Mouse (Mus musculus) embryo, embryonic 11 days (tissue): ENCODE results near the gene Cox15.

Experiments
- DNase-seq: peaks from one replicate; pipeline ENCODE4 v3.0.0-alpha.2; 2015

Gene Cox15

DNA sequence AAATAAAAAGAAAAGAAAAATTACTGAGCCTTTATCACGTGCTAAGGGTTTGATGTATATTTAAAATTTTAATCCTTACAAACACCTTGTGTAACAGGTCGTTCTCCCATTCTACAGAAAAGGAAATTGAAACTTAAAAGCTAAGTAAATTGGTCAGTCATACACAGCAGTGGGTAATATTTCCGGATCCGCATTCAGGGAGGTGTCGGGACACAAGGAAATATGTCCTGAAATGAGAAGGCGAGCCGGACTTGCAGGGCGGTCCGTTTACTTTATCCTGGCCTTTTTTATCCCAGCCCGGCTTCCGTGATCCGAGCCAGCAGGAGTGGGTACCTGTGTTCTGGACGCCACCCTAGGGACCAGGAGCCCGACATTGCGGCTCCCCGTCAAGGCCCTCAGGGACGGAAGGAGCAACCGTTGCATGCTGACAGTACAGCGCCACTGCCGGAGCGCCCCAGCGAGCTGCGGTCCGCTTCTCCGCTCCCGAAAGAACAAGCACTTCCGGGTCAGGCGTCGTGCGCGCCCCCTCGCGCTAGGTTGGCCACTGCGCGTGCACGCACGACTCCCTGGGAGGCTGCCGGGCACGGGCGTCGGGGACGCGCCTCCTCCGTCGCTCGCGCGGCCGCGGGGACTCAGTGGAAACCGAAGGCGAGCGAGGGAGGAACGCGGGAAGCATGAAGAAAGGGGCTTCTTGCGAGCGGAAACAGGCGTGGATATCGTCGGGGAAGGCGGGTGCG, at the start of gene Cox15, which contains the start of gene Cutc:
Cox15 (minus strand) TSS at position 512 of the 737 bp plus-strand sequence.
Cutc (plus strand) TSS at position 508 of the 737 bp plus-strand sequence.
- DNase-seq = peak; percentile 99

- DNase-seq = no peak
Observed at GRCm38 (mm10) chr19:43801427-43802051, 48.7 kb upstream of the Cox15 start.

GRCm38 (mm10) chr19:43797216-43797615, 44.4 kb upstream of the Cox15 start:
- no peak for DNase-seq

DNA sequence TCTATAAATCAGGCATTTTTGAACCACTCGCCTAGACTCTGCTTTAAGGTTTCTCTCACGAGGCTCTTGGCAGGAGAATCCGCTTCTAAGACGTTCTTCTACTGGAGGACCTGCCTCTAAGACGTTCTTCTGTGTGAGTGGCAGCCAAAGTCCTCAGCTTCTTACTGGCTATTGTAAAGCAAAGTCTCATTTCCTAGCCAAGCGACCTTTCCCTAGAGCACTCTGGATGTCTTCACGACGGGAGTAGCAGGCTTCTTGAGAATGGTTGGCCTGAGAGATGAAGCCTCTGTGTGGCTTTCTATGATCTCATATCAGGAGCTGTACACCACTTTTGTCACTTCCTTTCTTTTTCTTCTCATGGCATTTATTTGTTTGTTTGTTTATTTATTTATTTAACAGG, 42.7 kb upstream of the Cox15 start:
- DNase-seq = no peak

GRCm38 (mm10) chr19:43793951-43794350, 41.2 kb upstream of the Cox15 start:
- no peak for DNase-seq

DNA sequence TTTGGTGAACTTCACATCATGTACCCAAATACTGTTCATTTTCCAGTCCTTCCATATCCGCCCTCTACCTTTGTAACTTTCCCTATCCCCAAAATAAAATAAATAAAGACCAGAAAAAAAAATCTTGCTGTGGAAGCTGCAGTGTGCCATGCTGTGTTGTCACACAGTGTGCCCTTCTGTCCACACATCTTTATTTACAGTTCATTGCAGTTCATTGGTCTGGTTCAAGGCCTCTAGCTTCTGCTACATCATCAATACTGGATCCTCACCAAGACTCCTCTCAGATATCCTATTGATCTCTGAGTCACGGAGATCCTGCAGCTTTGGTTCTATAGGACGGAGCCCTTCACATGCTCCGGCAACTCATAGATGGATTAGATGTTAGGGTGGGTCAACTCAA, 39.7 kb upstream of the Cox15 start:
- no peak for DNase-seq

GRCm38 (mm10) chr19:43789817-43790216, 37.0 kb upstream of the Cox15 start:
- no peak for DNase-seq

DNA sequence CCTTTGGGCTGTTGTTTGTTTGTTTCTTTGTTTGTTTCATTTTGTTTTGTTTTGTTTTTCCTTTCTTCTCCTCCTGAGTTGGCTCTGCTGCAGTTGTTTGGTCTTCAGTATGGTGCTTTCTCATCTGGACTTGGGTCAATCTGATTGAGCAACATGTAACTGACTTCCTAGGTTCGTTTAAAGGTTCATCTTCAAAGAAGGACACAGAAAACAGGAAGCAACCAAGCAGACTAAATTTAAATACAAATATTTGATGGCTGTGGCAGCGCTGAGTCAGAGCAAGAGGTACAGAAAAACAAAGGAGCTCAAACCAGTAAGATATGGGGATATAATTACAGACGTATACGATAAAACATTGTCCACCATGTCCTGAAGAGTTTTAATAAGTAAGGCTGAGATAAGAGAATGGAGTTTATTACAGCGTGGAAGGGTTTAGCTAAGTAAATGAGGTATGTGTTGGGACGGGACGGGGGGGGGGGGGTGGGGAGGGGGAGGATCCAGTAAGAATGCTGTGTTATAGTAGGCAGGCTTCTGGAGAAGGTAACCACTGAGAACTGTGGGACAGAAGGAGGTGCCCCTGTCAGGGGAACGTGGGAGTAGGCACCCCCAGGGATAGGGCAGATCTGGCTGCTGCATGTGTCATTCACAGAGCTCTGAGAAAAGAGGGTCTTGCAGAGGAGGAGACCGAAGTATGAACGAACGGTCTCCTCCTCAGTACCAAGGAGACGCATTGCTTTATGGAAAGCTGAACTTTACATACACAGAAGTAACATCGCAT, 33.6 kb upstream of the Cox15 start:
- DNase-seq = no peak

DNA sequence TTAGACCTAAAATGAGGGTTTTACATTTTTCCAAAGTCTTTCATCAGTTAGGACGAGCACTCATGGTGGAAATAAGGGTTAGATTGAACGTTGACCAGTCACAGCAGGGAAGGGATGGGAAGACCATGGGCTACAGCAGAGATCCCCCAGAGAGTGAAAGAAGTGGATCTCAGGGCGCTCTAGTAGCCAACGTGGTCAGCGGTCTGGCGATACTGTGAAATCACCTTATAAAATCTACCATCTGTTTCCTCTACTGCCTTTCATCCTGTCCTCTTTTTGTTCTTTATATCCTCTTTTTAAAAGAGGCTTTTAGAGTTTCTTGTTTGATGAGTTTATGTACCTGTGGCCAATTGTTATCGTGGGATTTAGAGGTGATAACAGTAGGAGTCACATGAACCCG, 32.0 kb upstream of the Cox15 start:
- no peak for DNase-seq

DNA sequence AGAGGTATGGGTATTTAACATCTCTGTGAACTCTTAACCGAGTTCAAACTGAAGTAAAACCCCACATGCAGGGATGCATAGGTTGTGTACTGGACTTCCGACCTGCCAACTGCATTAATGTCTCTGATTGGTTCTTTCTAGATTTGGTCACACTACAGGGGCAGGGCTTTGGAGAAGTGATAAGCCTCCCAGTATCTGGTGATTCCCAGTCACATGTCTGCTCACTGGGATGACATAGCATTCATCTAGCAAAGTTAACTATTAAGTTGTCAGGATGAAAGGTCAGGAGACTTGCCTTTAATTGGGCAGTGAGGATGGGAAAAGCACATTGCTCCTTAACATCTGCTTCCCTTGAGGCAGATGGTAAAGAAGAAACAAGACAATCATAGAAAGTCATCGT, 29.2 kb upstream of the Cox15 start, which contains the start of gene Abcc2:
Abcc2 (plus strand) TSS at position 213 of the 400 bp plus-strand sequence.
- DNase-seq = no peak

- DNase-seq = no peak
Observed at GRCm38 (mm10) chr19:43780391-43780790, 27.6 kb upstream of the Cox15 start.

DNA sequence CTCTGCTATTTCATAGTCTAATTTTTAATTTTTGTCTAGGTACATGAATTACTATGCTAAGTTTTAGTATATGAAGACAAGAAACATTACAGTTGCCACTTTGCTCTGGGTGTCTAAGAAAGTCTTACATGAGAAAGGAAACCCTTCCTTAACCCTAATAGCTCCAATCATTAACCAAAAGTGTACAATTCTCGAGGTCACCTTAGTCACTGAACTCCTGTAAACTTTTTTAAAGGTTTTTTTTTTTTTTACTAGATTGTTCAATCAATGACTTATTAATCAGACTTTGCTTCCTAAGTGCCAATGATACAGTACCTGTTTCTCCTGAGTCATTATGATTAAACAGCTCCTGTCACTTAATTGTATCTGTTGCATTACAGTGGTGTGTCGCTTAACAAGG, 24.5 kb upstream of the Cox15 start:
- no peak for DNase-seq

DNA sequence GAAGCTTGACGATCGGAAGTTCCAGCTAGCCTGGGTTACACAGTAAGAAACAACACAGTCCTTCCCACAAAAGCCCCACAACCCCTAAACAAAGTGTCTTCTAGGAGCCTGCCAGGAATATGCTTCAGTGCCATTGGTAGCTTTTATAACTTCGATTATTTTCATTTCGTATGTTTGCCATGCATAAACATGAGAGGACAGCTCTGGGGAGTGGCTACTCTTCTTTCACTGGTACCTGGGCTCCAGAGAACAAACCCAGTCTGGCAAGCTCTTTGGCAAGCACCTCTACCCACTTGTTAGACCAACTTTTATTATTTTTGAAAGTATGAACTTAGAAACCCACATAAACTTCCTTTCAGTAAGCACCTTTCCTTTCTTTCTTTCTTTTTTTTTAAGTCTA, 23.8 kb upstream of the Cox15 start:
- no peak for DNase-seq

- DNase-seq = no peak
Observed at GRCm38 (mm10) chr19:43775433-43775832, 22.6 kb upstream of the Cox15 start.

DNA sequence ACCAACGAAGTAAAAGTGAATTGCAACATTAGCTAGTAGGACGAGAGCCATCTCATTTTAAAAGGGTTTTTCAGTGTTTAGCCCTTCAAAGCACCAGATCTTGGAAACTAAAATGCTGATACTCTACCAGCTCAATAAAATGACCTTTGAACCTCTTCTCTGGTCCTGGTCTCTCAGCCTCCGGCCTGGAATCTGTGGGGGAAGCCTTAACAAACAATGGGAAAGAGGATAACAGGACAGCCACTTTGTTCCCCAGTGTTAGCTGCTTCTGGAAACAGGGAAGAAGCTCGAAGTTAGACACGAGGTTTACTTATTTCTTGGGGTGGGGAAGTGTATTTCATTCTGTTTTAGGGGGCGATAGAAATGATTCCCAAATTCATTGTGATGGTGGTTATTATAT, 19.5 kb upstream of the Cox15 start:
- DNase-seq = no peak

GRCm38 (mm10) chr19:43771499-43771969, 18.7 kb upstream of the Cox15 start:
- no peak for DNase-seq

DNA sequence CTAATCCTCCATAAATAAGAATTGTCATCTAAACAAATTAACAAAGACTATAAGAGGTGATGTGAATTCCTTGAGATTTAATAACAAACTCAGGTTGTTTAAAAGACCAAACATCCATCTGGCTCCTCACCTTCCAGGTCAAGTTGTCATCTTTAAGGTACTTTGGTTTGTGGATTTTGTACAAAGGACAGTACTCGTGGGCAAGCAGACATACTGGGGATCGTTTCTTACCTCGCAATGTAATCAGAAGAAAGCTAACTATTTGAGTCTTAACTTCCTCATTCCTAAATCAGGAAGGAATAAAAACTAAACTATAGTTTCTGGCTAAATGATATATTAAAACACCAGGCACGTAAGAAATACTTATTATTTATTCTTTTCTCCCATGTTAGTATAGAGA, 17.8 kb upstream of the Cox15 start:
- no peak for DNase-seq

DNA sequence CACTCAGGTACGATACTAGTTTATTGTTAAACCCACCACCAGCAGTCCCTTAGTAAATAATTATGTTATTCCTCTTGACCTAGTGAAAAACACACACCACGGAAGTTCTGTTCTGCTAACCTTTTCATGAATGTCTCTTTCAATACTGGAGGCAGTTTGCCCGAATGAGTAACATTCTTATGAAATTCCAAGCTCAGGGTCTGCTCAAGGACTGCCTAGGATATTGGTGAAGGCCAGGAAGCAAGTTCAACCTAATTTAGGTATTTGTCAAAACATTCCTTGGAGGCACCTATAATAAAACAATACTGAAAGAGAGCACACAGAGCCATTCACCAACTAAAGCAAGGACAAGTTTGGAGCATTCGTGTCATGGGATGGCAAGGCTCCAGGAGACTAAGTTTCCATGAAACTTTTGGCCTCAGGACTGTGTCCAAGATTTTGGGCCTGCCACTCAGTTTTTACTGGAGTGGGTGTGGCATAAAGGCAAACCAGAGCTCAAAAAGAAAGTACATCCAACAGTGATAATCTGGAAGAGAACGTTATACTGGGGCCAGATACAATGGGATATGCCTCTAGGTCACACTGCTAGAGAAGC, 16.7 kb upstream of the Cox15 start:
- no peak for DNase-seq

- DNase-seq = no peak
Observed at GRCm38 (mm10) chr19:43767549-43768322, 14.9 kb upstream of the Cox15 start.

DNA sequence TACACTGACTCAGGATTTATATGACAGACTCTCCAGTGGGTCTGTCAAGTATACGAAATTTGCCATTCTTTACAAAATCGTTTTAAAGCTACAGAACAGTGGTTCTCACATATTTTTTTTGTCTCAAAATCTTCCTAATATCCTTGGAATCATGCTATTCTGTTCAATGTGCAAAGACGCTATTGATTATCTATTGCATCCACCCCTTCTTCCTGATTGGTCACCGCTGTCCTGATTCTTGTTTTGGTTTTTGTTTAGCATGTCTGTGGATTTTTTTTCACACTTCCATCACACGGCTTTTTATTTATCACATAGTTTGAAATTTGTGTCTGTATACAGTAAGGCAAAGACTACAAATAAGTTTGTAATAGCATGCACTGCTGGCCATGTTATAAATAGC, 13.7 kb upstream of the Cox15 start:
- no peak for DNase-seq

DNA sequence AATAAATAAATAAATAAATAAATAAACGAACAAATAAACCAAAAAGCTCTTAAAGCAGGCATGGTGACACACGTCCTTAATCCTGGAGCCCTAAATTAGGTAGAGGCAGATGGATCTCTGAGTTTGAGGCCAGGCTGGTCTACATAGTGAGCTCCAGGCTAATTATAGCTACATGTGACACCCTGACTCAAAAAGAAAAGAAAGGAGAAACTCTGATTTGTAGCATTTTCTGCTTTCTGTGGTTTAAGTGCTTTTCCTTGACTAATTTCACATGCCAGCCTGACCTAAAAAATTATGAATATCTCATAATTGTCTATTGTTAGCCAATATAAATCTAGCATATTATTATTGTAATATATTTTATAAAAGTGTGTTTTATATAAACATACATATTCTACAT, 9.6 kb upstream of the Cox15 start:
- DNase-seq = no peak

DNA sequence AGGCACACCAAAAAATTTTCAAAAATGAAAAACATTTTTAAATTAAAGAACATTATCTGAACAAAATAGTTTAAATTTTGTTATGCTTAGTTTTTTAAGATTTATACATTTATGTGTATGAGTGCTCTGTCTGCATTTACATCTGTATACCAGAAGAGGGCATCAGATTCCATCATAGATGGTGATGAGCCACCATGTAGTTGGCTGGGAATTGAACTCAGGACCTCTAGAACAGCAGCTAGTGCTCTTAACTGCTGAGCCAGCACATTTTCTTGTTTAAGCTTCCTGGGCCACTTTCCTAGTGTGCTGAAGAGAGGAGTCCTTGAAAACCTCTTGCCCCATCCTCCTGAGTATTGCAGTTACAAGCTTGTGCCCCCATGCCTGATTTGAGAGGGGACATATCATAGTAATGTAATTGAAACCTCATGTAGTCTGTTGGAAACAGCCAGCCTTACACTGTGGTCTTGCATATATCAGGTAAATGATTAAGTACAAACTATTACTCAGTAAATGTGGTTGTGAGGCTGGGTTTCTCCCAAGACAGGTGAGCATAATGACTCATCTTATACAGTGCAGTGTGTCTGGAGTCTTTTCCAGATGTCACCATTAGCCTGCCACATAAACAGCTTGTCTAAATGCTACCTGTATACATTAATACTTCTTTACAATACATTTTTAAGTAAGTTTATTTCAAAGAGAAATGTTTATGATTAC, 8.9 kb upstream of the Cox15 start:
- DNase-seq = no peak
